Mouse (Mus musculus) embryonic facial prominence, embryonic 10.5 days (tissue): ENCODE results near the gene Nyap2. TPM values are rescaled to one million over a fixed set of nuclear protein-coding genes. Genes with fewer than 3 reads are reported as not detected.
A peak's percentile ranks its signal among the peaks of the same experiment; 100 is the strongest.

Experiments used
- DNase-seq: peaks from one replicate; pipeline ENCODE4 v3.0.0-alpha.2; 2017; ENCODE audit warnings: low spot score
- H3K27ac ChIP-seq: fragments of 300-500 bp; sonication (generic); replicated peaks from 2 replicates; pipeline ENCODE4 v1.5.1; 2016; ENCODE audit warnings: mild to moderate bottlenecking
- H3K27me3 ChIP-seq: fragments of 300-500 bp; sonication (generic); replicated peaks from 2 replicates; pipeline ENCODE4 v1.6.1; 2016; ENCODE audit warnings: low read depth, mild to moderate bottlenecking; ENCODE audit not compliant: poor library complexity, severe bottlenecking
- H3K36me3 ChIP-seq: fragments of 300-500 bp; sonication (generic); replicated peaks from 2 replicates; pipeline ENCODE4 v1.6.1; 2016; ENCODE audit warnings: mild to moderate bottlenecking, moderate library complexity
- H3K4me1 ChIP-seq: fragments of 300-500 bp; sonication (generic); 2 replicates; pipeline ENCODE4 v1.6.1; 2016
- H3K4me3 ChIP-seq: fragments of 300-500 bp; sonication (generic); 2 replicates; pipeline ENCODE4 v1.5.1; 2016; ENCODE audit warnings: mild to moderate bottlenecking, moderate library complexity
- H3K9me3 ChIP-seq: fragments of 300-500 bp; sonication (generic); 2 replicates; pipeline ENCODE4 v1.6.1; 2016; ENCODE audit warnings: mild to moderate bottlenecking
- WGBS: fragments of 180-500 bp; shearing (Covaris S2); methylation state at CpG from one replicate; pipeline ENCODE4 v1.1.7; 2016; 5-methylcytosine and 5-hydroxymethylcytosine counted together
- polyA plus RNA-seq: library from polyadenylated mRNA; unstranded; fragments of >200 nt; fragmentation: Nextera tagmentation; extraction: Ambion mirVana; gene quantifications from 2 replicates; pipeline ENCODE4 v1.2.1, GENCODE M21; 2016

The Nyap2 gene
- polyA plus RNA-seq, result 0.26 and 0.27 TPM in 2 replicates

- Histone ChIP-seq H3K27ac (no peak within 1 kb of the TSS), H3K9me3 (no peaks in the 10 kb centered on the region), H3K4me3 (peak within 1 kb of the TSS; percentile 26), H3K4me1 (no peaks in the 10 kb centered on the region), H3K27me3 (no peaks in the 10 kb centered on the region), H3K36me3 (no peaks in the 10 kb centered on the region)
- DNase-seq, result peak; percentile 31
- 27% methylated on average over 16 of the region's 16 CpGs for WGBS
Measured at GRCm38 (mm10) chr1:81076831-81077664, at the start of gene Nyap2. Gene Nyap2, plus strand, starts transcription at chr1:81076950.

- 67% methylated on average over 5 of the region's 5 CpGs for WGBS
- Histone ChIP-seq H3K4me1 (no peaks in the 10 kb centered on the region), H3K27me3 (no peaks in the 10 kb centered on the region), H3K4me3 (no peak overlapping the region), H3K36me3 (no peaks in the 10 kb centered on the region), H3K27ac (no peak overlapping the region), H3K9me3 (no peaks in the 10 kb centered on the region)
- DNase-seq, result no peak
Measured at GRCm38 (mm10) chr1:81042907-81043868, 33.6 kb upstream of the Nyap2 start.

GRCm38 (mm10) chr1:81058340-81058739, 18.4 kb upstream of the Nyap2 start:
- no peaks in the 10 kb centered on the region for H3K9me3 ChIP-seq
- no peak for DNase-seq
- no peaks in the 10 kb centered on the region for H3K36me3 ChIP-seq
- no peak overlapping the region for H3K27ac ChIP-seq
- no peaks in the 10 kb centered on the region for H3K4me1 ChIP-seq
- H3K27me3 ChIP-seq, result no peaks in the 10 kb centered on the region
- H3K4me3 ChIP-seq, result no peak overlapping the region
- WGBS, result 89% methylated on average over 5 of the region's 5 CpGs

- DNase-seq, result no peak
- no peak overlapping the region for H3K4me3 ChIP-seq
- H3K9me3 ChIP-seq, result no peaks in the 10 kb centered on the region
- H3K4me1 ChIP-seq, result no peaks in the 10 kb centered on the region
- H3K27ac ChIP-seq, result no peak overlapping the region
- no peaks in the 10 kb centered on the region for H3K27me3 ChIP-seq
- no peaks in the 10 kb centered on the region for H3K36me3 ChIP-seq
- WGBS, result 75% methylated on average over 2 of the region's 2 CpGs
Measured at GRCm38 (mm10) chr1:81058835-81059234, 17.9 kb upstream of the Nyap2 start.

GRCm38 (mm10) chr1:81062811-81063210, 13.9 kb upstream of the Nyap2 start:
- H3K27ac ChIP-seq, result no peak overlapping the region

GRCm38 (mm10) chr1:81076259-81076658, 491 bp upstream of the Nyap2 start:
- Histone ChIP-seq H3K4me3 (no peak overlapping the region), H3K36me3 (no peaks in the 10 kb centered on the region), H3K4me1 (no peaks in the 10 kb centered on the region), H3K27ac (no peak overlapping the region), H3K9me3 (no peaks in the 10 kb centered on the region), H3K27me3 (no peaks in the 10 kb centered on the region)
- 59% methylated on average over 9 of the region's 9 CpGs for WGBS
- DNase-seq, result no peak

More at GRCm38 (mm10) chr1:81062811-81063210, 13.9 kb upstream of the Nyap2 start:
- 97% methylated on average over 2 of the region's 2 CpGs for WGBS
- Histone ChIP-seq H3K27me3 (no peaks in the 10 kb centered on the region), H3K9me3 (no peaks in the 10 kb centered on the region), H3K36me3 (no peaks in the 10 kb centered on the region), H3K4me1 (no peaks in the 10 kb centered on the region), H3K4me3 (no peak overlapping the region)
- DNase-seq, result no peak

GRCm38 (mm10) chr1:81077665-81078314, 1.0 kb downstream of the Nyap2 start:
- 79% methylated on average over 9 of the region's 9 CpGs for WGBS
- no peak overlapping the region for H3K27ac ChIP-seq

GRCm38 (mm10) chr1:81087485-81087884, 10.7 kb downstream of the Nyap2 start:
- no peak overlapping the region for H3K4me3 ChIP-seq
- no peak for DNase-seq
- 90% methylated on average over 5 of the region's 5 CpGs for WGBS
- H3K36me3 ChIP-seq, result no peaks in the 10 kb centered on the region
- no peak overlapping the region for H3K27ac ChIP-seq
- H3K27me3 ChIP-seq, result no peaks in the 10 kb centered on the region
- no peaks in the 10 kb centered on the region for H3K4me1 ChIP-seq
- H3K9me3 ChIP-seq, result no peaks in the 10 kb centered on the region

More at GRCm38 (mm10) chr1:81077665-81078314, 1.0 kb downstream of the Nyap2 start:
- H3K27me3 ChIP-seq, result no peaks in the 10 kb centered on the region
- H3K4me1 ChIP-seq, result no peaks in the 10 kb centered on the region
- H3K36me3 ChIP-seq, result no peaks in the 10 kb centered on the region
- no peak overlapping the region for H3K4me3 ChIP-seq
- no peaks in the 10 kb centered on the region for H3K9me3 ChIP-seq
- no peak for DNase-seq

GRCm38 (mm10) chr1:81090400-81090799, 13.7 kb downstream of the Nyap2 start:
- WGBS, result 92% methylated on average over 1 of the region's 1 CpGs
- Histone ChIP-seq H3K27me3 (no peaks in the 10 kb centered on the region), H3K27ac (no peak overlapping the region), H3K36me3 (no peaks in the 10 kb centered on the region), H3K9me3 (no peaks in the 10 kb centered on the region), H3K4me3 (no peak overlapping the region), H3K4me1 (no peaks in the 10 kb centered on the region)
- DNase-seq, result no peak

- no peaks in the 10 kb centered on the region for H3K27me3 ChIP-seq
- no peak overlapping the region for H3K27ac ChIP-seq
- H3K9me3 ChIP-seq, result no peaks in the 10 kb centered on the region
- 0 out of 2 replicates have a peak, but pooled peaks cover 2% of the 10 kb centered on the region for H3K4me1 ChIP-seq
- H3K36me3 ChIP-seq, result no peaks in the 10 kb centered on the region
- no peak for DNase-seq
- no peak overlapping the region for H3K4me3 ChIP-seq
- WGBS, result 74% methylated on average over 3 of the region's 3 CpGs
Measured at GRCm38 (mm10) chr1:81090979-81091378, 14.2 kb downstream of the Nyap2 start.

GRCm38 (mm10) chr1:81092056-81092455, 15.3 kb downstream of the Nyap2 start:
- Histone ChIP-seq H3K27me3 (no peaks in the 10 kb centered on the region), H3K9me3 (no peaks in the 10 kb centered on the region), H3K36me3 (no peaks in the 10 kb centered on the region), H3K4me3 (no peak overlapping the region), H3K27ac (no peak overlapping the region), H3K4me1 (0 out of 2 replicates have a peak, but pooled peaks cover 5% of the 10 kb centered on the region)
- 73% methylated on average over 2 of the region's 2 CpGs for WGBS
- no peak for DNase-seq

GRCm38 (mm10) chr1:81092886-81093285, 16.1 kb downstream of the Nyap2 start:
- no peaks in the 10 kb centered on the region for H3K36me3 ChIP-seq
- 88% methylated on average over 4 of the region's 4 CpGs for WGBS
- H3K9me3 ChIP-seq, result no peaks in the 10 kb centered on the region
- no peak for DNase-seq
- H3K4me3 ChIP-seq, result no peak overlapping the region
- H3K4me1 ChIP-seq, result 0 out of 2 replicates have a peak, but pooled peaks cover 5% of the 10 kb centered on the region
- H3K27ac ChIP-seq, result no peak overlapping the region
- H3K27me3 ChIP-seq, result no peaks in the 10 kb centered on the region
